Mouse (Mus musculus) ES-Bruce4 (cell line): ENCODE measurements around the gene Gm49776. TPM values are rescaled to one million over a fixed set of nuclear protein-coding genes. Genes with fewer than 3 reads are reported as not detected.
"Not testable (repeated sequence)": the region's sequence is repeated elsewhere in the genome, so short reads cannot be mapped to it uniquely, and the experiment has no call there.

Experiments used
- H3K27ac ChIP-seq: 2 replicates; pipeline ENCODE4 v1.5.1; 2012; ENCODE audit warnings: low read length, inconsistent platforms; ENCODE audit not compliant: insufficient read depth
- H3K27me3 ChIP-seq: 2 replicates; pipeline ENCODE4 v1.6.1; 2012; ENCODE audit warnings: mild to moderate bottlenecking, low read length, inconsistent platforms; ENCODE audit not compliant: control insufficient read depth, poor library complexity, insufficient read depth, severe bottlenecking
- H3K36me3 ChIP-seq: 2 replicates; pipeline ENCODE4 v1.6.1; 2012; ENCODE audit warnings: inconsistent platforms, mild to moderate bottlenecking, low read length, moderate library complexity; ENCODE audit not compliant: control insufficient read depth, poor library complexity, insufficient read depth, severe bottlenecking
- H3K4me1 ChIP-seq: one replicate; pipeline ENCODE4 v1.8.1; 2011; ENCODE audit warnings: low read length; ENCODE audit not compliant: control insufficient read depth, insufficient read depth
- H3K4me3 ChIP-seq: 2 replicates; pipeline ENCODE4 v1.5.1; 2011; ENCODE audit warnings: low read depth, mild to moderate bottlenecking, low read length
- H3K9ac ChIP-seq: 2 replicates; pipeline ENCODE4 v1.6.1; 2012; ENCODE audit warnings: low read depth, mild to moderate bottlenecking, inconsistent platforms; ENCODE audit not compliant: poor library complexity, severe bottlenecking
- H3K9me3 ChIP-seq: replicated peaks from 2 replicates; pipeline ENCODE4 v1.6.1; 2012; ENCODE audit warnings: mild to moderate bottlenecking, low read length, inconsistent platforms; ENCODE audit not compliant: control insufficient read depth, poor library complexity, insufficient read depth, severe bottlenecking
- CTCF ChIP-seq: IDR thresholded peaks from one replicate; pipeline ENCODE4 v1.8.1; 2011; ENCODE audit warnings: low read depth, low read length
- EP300 ChIP-seq: IDR thresholded peaks from 2 replicates; pipeline ENCODE4 v1.6.1; 2011; ENCODE audit warnings: low read depth, low read length; ENCODE audit not compliant: insufficient read depth
- POLR2A ChIP-seq: IDR thresholded peaks from one replicate; pipeline ENCODE4 v1.8.1; 2011; ENCODE audit warnings: low read length; ENCODE audit not compliant: insufficient read depth
- polyA plus RNA-seq: library from polyadenylated mRNA; stranded (reverse); fragments of >200 nt; gene quantifications from 2 replicates; pipeline ENCODE4 v1.2.4, GENCODE M21; 2011; ENCODE audit warnings: low read depth; ENCODE audit not compliant: missing spikeins, insufficient read depth, insufficient read length

Gene Gm49776
- not detected in 2 replicates for polyA plus RNA-seq

GRCm38 (mm10) chr16:18258221-18258620 is at the start of gene Gm49776:
TSS of gene Gm49776 (minus strand) at chr16:18258321.
- Histone ChIP-seq H3K4me1 (no peaks in the 10 kb centered on the region), H3K27ac (no peak within 1 kb of the TSS), H3K9me3 (no peaks in the 10 kb centered on the region), H3K27me3 (no peaks in the 10 kb centered on the region), H3K36me3 (peaks cover 90% of the 10 kb centered on the region), H3K9ac (no peak within 1 kb of the TSS), H3K4me3 (no peak within 1 kb of the TSS)
- no peak for TF ChIP-seq POLR2A
- no peak for TF ChIP-seq EP300
- no peak for TF ChIP-seq CTCF

DNA sequence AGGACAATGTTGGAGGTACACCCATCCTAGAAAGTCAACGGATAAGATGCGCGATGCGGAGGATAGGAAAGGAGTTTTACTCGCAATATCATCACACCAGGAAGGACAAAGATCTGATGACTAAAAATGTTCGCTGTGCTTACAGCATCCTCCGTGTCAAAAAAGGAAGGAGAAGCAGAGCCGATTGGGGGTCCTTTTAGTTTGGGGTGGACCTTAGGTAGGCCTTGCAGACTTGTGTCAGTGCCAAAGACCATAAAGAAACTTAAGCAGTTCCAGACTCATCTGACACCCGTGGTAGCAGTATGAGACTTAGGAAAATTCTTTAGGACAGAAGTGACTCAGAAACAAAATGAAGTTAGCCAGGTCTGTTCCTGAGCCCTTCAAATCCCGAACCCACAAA is 31.5 kb upstream of the Gm49776 start:
- Histone ChIP-seq H3K36me3 (peaks cover 15% of the 10 kb centered on the region), H3K27ac (peak overlapping the region; percentile 65; the same call in 1 of the 2 replicates), H3K9ac (peak overlapping the region; percentile 52; the same call in 1 of the 2 replicates), H3K4me3 (peak overlapping the region; percentile 54)
- not testable (repeated sequence) for H3K27me3 ChIP-seq, H3K9me3 ChIP-seq, H3K4me1 ChIP-seq

- Histone ChIP-seq H3K27ac (peak within 1 kb of the TSS; percentile 65), H3K4me1 (no peaks in the 10 kb centered on the region), H3K9ac (peak within 1 kb of the TSS; percentile 98), H3K4me3 (peak within 1 kb of the TSS; percentile 94), H3K27me3 (no peaks in the 10 kb centered on the region), H3K9me3 (no peaks in the 10 kb centered on the region), H3K36me3 (peaks cover 19% of the 10 kb centered on the region)
- TF ChIP-seq POLR2A (no peak), CTCF (no peak), EP300 (0 out of 2 replicates have a peak, but pooled peaks have one; percentile 14)
Observed at GRCm38 (mm10) chr16:18289067-18289588, 31.0 kb upstream of the Gm49776 start, which contains the start of gene Dgcr8. TSS of gene Dgcr8 (minus strand) at chr16:18289246.

DNA sequence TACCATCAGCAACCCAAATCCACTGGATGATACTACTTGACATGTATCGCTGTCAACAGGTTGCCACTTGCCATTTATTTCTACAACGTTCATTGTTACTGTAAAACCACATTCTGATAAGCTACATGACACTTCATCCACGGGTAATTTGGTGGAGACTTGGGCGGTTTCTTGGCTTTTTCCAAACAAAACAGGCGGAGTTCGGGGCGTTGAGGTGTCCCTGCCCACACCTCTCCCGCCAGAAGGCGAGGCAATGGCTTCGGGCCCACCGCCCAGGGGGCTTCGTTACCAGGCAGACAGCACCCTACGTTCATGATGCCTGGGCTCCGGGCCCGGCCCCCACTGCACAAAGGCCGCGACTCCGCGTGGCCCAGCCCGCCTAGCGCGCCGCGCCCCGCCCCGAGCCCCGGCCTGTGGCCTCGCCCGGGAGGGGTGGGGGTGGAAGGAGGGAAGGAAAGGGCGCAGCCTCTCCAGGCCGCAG is 30.5 kb upstream of the Gm49776 start:
- peak overlapping the region; percentile 52; the same call in 1 of the 2 replicates for H3K27ac ChIP-seq
- H3K36me3 ChIP-seq = peaks cover 24% of the 10 kb centered on the region
- peak overlapping the region; percentile 98 for H3K9ac ChIP-seq
- peak overlapping the region; percentile 94 for H3K4me3 ChIP-seq
- no peaks in the 10 kb centered on the region for H3K27me3 ChIP-seq
- no peak for TF ChIP-seq POLR2A
- no peaks in the 10 kb centered on the region for H3K9me3 ChIP-seq
- H3K4me1 ChIP-seq = no peaks in the 10 kb centered on the region

DNA sequence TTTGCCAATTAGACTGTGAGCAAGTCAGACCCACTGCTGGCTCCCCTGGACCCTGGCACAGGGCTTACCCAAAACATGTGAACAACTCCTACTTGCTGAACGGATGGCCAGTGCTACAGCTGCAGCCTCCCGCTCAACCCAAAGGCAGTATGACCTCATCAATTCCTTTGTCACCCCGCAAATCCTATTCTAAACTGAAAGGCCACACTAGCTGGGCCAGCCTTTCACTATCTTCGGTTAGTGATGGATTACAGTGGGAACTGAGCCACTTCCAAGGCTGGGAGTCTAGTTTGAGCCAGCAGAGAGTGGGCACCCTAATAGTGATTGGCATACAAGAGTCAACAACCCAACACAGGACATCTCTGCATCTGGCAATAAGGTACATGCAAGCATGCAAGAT is 30.0 kb upstream of the Gm49776 start:
- peak overlapping the region; percentile 98 for H3K9ac ChIP-seq
- no peaks in the 10 kb centered on the region for H3K4me1 ChIP-seq
- TF ChIP-seq POLR2A (no peak), EP300 (no peak), CTCF (no peak)
- no peaks in the 10 kb centered on the region for H3K9me3 ChIP-seq
- peaks cover 29% of the 10 kb centered on the region for H3K36me3 ChIP-seq
- H3K27ac ChIP-seq = peak overlapping the region; percentile 52; the same call in 1 of the 2 replicates
- peak overlapping the region; percentile 94 for H3K4me3 ChIP-seq
- no peaks in the 10 kb centered on the region for H3K27me3 ChIP-seq

GRCm38 (mm10) chr16:18275166-18275565 is 17.0 kb upstream of the Gm49776 start:
- Histone ChIP-seq H3K9ac (no peak overlapping the region; the same call in 1 of the 2 replicates), H3K27me3 (no peaks in the 10 kb centered on the region), H3K36me3 (peaks cover 88% of the 10 kb centered on the region), H3K9me3 (no peaks in the 10 kb centered on the region), H3K27ac (peak overlapping the region; percentile 96), H3K4me1 (no peaks in the 10 kb centered on the region), H3K4me3 (no peak overlapping the region)
- TF ChIP-seq POLR2A (no peak), CTCF (no peak), EP300 (no peak)
